Mouse (Mus musculus): ENCODE results near the gene Lyve1.

DNA sequence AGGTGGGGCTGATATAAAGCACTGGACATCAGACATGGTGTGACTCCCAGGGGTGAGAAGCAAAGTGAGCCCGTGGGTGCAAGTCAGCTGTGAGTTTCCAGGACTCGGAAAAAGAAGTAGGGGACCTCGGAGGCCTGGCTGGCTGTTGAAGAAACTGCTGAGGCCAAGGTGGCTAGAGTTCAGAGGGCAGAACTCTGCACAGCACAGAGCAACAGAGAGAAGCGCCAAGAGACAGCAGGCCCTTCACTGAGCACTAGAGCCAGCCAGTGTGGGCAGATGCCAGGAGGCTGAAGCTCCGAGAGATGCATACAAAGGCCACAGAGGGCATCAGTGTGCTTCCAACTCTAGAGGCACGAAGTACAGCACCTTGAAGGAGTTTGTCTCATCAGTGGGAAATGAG, 44.8 kb downstream of the Lyve1 start:
- TF ChIP-seq CTCF (IDR thresholded peaks at IDR 0.05; ENCODE audit: control insufficient read depth, insufficient read depth, insufficient replicate concordance, low read depth, low read length) (no peak), POLR2A (IDR thresholded peaks at IDR 0.05; ENCODE audit: control insufficient read depth, low read depth, low read length) (no peak)

Measured in testis, adult 2 months (tissue).